Mouse (Mus musculus) lung, postnatal 10 days (tissue): ENCODE data around the gene Pgm5.

ENCODE experiments used
- DNase-seq: peaks from one replicate; pipeline ENCODE4 v3.0.0; 2021

Gene Pgm5

DNA sequence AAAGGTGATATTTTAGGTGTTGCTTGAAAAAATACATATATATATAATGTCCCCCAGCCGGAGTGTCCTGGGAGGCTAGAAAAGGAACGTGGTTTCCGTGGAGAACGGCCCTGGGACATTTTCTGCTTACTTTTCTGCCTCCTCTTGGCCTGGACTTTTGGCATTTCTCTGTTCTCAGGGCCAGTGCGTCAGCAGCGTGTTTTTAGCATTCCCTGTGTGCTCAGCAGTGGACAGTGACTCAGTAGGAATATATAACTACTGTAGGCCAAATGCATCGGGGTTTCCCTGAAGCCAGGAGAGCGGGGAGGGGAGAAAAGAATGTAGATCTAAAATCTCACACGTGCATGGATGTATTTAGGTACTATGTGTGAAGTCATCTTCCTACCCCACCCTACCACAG is 3.8 kb upstream of the Pgm5 start:
- no peak for DNase-seq

DNA sequence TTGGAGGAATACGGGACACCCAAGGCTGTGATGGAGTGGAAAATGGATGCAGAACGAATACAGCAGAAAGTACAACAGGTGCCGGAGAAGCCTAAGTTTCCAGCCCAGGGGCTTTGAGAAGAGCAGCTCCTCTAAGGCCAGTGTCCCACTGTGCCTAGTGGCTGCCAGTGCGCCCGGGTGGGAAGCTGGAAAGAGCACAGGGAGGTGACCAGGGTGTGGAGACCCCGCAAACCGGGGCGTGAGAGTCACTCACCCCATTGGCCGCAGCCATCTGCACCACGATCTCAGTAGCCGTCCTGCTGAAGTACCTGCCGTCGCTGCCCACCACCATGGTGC is 411 bp downstream of the Pgm5 start:
- DNase-seq: no peak

DNA sequence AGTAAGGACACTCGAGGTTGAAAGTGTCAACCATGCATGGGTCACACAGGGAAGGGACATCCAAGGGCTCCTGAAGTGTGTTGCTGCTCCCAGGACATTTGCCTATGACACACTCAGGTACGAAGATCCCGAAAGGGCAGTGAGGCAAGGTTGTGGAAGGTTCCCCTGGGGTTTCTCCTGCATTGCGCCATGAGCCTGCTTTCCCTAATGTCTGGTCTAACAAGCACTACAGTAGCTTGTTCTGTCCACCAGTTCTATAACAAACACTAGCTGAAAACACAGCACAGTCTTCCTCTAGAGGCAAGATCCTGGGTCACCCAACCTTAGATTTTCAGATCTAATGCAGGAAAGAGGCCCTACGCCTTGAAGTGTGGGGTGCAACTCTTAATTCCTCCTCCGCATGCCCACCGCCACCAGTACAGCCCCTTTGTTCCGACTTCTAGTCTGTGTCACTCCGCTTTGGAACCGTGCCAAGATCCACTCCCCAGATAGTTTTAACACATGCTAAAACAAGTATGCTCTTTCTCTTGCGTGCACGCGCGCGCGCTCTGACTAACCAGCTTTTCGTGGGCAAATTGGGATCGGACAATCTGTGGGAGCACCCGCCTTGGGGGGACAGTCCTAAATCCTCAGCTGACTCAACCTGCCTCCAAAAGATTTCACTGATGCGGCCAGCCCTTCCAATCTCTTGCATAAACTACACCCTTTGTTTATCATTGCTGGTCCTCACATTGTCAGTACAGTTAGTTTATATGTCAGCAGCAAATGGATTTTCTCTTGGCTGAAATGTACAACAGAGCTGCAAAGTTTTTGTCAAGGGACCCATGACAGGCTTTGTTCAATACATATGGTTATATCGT is 10.0 kb downstream of the Pgm5 start:
- peak; percentile 68 for DNase-seq

- peak; percentile 1 for DNase-seq
Measured at GRCm38 (mm10) chr19:24848844-24849243, 12.8 kb downstream of the Pgm5 start.

DNA sequence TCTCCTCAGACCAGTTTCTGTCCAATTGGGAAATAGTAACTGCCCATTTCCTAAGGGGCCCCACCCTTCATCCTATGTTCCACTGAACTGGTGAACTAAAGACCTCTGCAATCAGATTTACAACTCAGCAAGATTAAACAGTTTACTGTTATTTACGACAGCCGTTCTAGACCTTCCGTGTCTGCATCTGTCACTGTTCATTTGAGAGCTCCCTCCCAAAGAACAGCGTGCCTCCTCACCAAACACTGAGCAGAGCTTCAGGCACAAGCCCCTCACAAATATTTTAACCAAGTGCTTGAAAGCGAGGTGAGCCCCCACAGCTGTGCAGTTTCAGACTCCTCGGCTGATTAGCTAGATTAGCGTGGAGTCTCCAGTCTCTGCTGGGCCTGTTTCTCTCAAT is 13.3 kb downstream of the Pgm5 start:
- DNase-seq: peak; percentile 9

DNA sequence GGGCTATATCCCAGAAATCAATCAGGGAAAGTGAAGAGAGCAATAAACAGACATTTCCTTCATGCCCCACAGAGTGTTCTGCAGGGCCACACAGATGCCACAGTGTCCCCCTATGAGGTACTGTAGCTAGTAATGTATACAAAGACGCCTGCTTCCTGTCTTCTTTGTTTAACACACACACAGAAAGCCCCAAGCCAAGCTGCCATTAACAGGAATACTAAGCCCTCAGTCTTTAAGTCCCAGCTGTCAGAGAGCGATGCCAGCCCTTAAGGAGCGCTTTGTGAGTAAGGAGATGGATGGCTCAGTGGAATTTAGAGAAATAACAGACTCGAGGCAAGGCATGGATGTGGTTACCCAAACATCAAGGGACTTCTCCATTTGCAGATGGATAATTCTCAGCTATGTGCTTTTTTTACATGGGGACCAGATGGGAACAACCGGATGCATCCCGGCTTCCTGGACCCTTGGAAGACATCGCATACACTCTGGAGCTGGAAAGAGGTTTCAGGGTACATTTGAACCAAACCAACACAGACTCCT is 16.6 kb downstream of the Pgm5 start:
- DNase-seq: peak; percentile 10

DNA sequence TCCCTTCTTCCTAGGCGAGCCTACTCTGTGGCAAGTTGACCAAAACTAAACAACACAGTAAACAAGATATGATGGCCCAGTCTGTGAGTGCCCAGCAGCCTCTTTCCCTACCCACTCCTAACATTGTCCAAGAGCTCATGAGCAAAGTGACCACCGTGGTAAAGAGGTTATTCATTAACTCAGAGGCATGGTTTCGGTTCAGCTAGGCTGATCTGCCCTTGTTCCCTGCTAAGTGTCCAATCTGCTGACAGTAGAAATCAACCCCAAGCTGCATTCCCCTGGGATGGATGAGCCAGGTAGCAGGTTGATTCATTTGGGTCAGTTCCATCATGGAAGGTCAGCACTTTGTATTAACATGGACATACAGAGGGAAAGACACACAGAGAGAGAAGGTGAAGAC is 19.6 kb downstream of the Pgm5 start:
- DNase-seq: no peak

- DNase-seq: no peak
Measured at GRCm38 (mm10) chr19:24824517-24824916, 37.1 kb downstream of the Pgm5 start.

- no peak for DNase-seq
Measured at GRCm38 (mm10) chr19:24815661-24816221, 45.9 kb downstream of the Pgm5 start.

DNA sequence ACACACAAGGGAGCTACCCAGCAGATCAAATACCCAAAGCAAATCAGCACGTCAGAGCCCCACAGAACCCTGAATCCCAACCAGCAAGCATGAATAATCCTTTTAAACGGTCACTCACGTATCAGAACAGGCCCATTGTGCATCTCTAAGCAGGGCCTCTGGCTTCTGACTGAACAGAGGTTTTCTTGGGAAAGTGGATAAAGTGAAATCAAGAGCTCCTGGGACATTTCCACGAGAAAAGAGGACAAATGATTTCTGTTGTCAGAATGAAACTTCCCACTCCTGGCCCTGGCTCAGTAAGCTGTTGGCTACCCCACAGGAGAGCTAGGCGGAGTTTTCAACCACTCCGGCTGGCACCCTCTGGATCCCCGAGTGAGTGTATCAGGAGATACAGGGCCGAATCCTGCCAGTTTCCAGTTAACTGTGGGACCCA is 48.8 kb downstream of the Pgm5 start:
- DNase-seq: no peak

- no peak for DNase-seq
Measured at GRCm38 (mm10) chr19:24812106-24812810, 49.4 kb downstream of the Pgm5 start.

DNA sequence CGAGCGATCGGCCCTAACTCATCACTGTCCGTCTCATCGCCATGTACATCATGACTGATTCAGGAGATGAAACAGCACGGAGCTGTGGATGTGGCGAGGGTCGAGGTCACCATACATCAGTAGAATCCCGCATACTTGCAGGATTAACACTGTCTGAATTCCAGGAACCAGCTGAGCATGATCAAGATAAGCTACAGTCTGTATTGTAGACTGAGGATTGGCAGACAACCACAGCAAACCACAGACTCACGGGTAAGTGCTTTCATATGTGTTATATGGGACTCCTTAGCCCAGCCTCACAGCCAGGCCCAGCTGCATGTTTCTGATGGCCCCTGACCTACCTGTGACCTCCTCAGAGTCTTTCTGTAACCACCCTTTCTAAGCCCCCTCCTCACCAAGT is 50.2 kb downstream of the Pgm5 start:
- DNase-seq: no peak

DNA sequence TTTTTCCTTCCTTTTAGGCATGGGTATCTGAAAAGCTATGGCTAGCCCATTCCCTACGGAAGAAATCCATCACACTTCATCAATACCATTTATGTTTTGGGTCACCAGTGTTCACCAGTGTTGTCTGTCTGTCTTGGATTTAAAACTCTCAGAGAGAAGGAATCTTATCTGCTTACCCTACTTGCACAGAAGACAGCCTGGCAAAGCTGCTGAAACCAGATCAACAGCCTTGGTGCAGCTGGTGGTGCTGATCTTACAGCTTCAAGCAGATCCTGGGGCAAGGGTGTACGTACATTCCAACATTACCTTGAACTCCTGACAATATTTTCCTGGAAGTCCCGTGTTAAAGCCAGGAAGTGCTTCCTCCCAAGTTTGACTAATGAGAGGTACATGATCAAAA is 55.6 kb downstream of the Pgm5 start:
- DNase-seq: no peak

- peak; percentile 49 for DNase-seq
Measured at GRCm38 (mm10) chr19:24797606-24798005, 64.0 kb downstream of the Pgm5 start.

- peak; percentile 29 for DNase-seq
Measured at GRCm38 (mm10) chr19:24794350-24794749, 67.3 kb downstream of the Pgm5 start.

- no peak for DNase-seq
Measured at GRCm38 (mm10) chr19:24793545-24794139, 68.0 kb downstream of the Pgm5 start.

- DNase-seq: no peak
Measured at GRCm38 (mm10) chr19:24792876-24793275, 68.8 kb downstream of the Pgm5 start.

DNA sequence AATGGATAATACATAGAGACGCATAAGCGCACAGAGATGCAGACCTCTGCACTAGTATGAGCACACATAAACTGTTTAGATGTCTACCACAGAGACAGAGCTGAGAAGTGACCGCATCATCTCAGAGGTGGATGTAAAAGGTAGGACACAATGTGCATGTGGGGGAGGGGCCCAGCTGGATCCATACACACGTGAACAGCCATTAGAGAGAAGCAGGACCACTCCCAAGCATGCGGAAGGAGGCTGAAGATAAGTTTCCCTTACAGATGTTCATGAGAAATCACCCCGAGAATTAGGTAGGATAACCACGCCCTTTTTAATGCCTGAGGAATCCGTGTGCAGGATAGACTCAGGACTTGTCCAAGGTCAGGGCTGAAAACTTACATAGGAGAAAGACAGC is 75.8 kb downstream of the Pgm5 start:
- DNase-seq: no peak

DNA sequence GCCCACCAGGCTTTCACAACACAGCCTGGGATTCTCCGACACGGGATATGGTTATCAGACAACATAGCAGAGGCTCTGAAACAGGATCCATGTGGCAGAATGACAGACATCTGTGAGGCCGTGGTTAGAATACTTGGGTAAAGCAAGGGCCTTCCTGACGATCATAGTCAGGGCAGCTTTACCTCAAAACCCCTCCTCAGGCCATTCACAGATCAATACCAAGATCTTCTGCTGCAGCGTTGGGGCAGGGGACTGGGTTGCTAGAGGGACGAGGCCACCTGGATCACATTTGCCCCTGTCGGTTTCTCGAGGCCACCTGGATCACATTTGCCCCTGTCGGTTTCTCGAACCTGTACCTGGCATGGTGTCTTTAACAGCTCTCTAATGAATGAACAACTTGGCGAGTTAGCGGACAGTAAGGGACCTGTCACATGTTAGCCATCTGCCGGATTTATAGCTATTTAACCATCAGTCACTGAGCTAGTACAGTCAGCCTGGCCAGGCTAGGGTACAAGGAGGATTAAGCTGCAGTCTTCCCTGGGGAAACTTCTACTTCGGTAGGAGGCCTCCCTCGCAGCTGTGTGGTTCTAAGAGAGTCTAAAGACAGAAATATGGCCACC is 76.5 kb downstream of the Pgm5 start:
- DNase-seq: no peak

DNA sequence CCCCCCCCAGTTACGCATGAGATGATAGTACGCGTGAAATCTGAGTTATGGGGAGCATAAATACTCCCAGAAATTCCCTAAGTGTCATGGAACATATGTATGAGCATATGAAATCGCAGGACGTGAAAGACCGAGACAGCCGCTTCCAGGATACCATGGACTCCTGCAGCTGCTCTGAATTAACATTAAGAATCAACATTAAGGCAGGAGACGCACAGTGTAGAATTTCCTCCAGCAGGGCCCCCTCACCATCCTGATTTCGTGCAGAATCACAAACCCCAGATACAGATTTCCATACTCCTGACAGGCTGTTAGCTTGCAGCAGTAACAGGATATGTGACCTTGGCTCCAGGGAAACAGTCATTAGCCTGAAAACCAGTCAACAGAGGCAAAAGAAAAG is 77.9 kb downstream of the Pgm5 start:
- no peak for DNase-seq

- DNase-seq: peak; percentile 38
Measured at GRCm38 (mm10) chr19:24779996-24780395, 81.7 kb downstream of the Pgm5 start.

GRCm38 (mm10) chr19:24770345-24770744 is 91.3 kb downstream of the Pgm5 start:
- no peak for DNase-seq

DNA sequence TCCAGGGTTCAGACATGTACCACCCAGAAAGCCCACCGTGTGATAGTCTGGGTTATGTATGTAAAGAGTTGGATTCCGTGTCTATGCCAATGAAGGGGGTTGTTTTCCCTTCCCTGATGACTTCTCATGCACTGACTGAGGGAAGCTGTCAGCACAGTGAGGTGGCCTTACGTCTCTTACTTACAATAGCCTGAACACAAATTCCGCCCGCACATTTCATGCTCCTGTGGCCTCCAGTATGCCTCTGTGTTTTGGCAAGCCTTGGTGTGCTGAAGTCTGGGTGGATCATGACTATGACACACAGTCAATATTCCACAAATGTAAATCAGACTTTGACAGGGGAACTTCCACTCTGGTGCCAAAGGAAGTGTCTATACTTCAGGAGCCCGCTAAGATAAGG is 94.3 kb downstream of the Pgm5 start:
- no peak for DNase-seq
